Mouse (Mus musculus): Measurements from ENCODE around the gene Smarcd2.
"Not testable (repeated sequence)": the region's sequence is repeated elsewhere in the genome, so short reads cannot be mapped to it uniquely, and the experiment has no call there.

Gene Smarcd2

GRCm38 (mm10) chr11:106246834-106247233, 25.9 kb downstream of the Smarcd2 start:
- no peak for DNase-seq (ENCODE audit: extremely low spot score)

GRCm38 (mm10) chr11:106233978-106234377, 38.8 kb downstream of the Smarcd2 start:
- DNase-seq (ENCODE audit: extremely low spot score) = not testable (repeated sequence)

DNA sequence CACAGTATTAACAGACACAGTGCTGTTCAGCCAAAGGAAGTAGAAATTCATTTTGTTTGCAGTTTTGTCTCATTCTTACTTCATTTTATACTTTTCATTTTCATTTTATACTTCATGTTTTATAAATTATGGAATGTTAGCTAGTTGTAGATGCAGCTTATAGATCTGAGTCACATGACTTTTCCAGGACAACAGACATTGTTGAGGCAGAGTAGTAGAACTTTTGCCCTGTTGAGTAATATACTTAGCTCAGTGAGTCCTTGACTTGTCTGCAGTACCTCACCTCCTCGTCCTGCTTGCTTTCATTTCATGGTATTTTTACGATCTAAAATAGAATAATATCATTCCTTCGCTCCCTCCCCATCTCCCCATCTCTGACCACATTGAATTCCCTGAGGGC, 52.2 kb downstream of the Smarcd2 start:
- DNase-seq (ENCODE audit: extremely low spot score) = no peak

GRCm38 (mm10) chr11:106216730-106217490, 55.9 kb downstream of the Smarcd2 start, which contains the start of gene Ddx42:
Gene Ddx42 (plus strand): TSS chr11:106216926.
- DNase-seq (ENCODE audit: extremely low spot score) = peak; percentile 90

DNA sequence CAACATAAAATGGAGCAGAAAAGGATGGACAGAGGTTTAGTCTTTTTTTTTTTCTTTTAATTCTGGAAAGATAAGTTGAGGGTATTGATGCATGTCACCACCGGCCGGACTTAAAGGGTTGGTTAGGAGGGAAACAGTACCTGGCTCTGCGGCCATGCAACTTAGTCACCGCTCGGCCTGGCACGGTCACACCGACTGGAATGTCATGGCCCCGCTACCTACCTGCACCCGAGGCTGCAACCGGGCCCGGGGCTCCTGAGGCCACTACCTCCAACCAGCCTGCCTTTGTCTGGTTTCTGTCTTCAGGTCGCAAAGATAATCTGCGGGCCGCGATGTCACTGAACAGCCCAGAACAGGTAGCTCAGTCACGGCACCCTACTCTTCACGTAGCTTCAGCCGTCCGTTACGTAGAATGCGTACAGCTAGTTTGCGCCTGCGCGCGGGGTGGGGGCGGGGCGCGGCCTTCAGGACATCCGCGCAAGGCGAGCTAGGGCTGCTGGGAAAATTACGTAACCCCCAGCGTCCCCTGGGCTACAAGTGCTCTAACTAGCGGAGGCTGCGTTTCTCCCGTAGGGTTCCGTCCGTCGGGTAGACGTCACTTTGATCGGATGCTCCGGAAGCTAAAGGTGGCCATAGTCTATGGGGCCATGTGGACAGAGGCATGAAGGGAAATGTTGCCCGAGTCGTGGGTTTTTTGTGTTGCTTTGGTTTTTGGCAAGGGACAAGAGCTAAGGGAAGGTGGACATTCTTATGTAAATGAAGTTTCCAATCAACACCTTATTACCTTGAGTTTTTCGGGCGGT, 56.6 kb downstream of the Smarcd2 start, which contains the start of gene Ccdc47:
Gene Ccdc47, minus strand, starts transcription at position 418 of the 803 bp plus-strand sequence.
- DNase-seq (ENCODE audit: extremely low spot score) = peak; percentile 93

DNA sequence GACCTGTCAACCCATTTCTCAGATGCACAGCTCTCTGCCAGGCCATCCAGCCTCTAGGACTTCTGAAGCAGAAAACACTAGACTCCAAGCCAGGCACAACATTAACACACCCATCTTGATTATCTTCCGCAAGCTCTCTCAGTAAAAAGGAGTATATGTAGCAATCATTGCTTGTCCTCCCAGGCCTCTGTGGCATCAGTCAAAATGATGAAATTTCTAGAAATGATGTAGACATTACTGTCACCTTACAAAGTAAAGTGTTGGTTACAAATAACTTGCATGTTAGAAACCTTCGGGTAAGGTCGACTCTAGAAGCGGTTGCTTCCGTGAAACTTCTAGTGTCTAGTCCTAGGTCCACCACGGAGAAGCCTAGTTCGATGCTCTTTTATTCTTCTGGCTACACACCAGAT, 57.3 kb downstream of the Smarcd2 start:
- DNase-seq (ENCODE audit: extremely low spot score) = no peak

DNA sequence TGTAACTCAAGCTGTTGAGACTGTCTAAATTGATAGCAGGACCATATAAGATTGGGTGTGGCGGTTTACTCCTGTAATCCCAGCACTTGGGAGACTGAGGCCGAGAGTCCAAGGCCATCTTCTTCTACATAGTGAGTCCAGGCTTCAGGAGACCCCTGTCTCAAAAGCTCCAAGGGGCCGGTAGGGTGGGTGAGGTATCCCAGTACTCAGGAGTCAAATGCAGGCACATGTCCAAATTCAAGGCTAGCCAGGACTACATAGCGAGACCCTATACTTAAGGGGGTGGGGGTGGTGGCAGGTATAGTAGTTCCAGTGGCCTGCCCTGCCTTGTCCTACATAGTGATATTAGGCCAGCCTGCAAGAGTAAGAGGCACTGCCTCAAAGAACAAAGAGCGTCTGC, 57.9 kb downstream of the Smarcd2 start:
- no peak for DNase-seq (ENCODE audit: extremely low spot score)
